Mouse (Mus musculus) forebrain, embryonic 11.5 days (tissue): ENCODE measurements at regions not wholly inside any gene's neighbourhood (a gene's known extent, or its start where the extent isn't known, plus 50 kb on each side); places are given as distances from the start of the nearest gene placed in this dataset.

Experiments
- ATAC-seq: fragments of 200-750 bp; cut with Nextera tagmentation; replicated peaks from 2 replicates; pipeline ENCODE4 v1.8.0; 2017; ENCODE audit warnings: moderate TSS enrichment; ENCODE audit not compliant: low FRiP score
- DNase-seq: peaks from one replicate; pipeline ENCODE4 v3.0.0-alpha.2; 2017; ENCODE audit warnings: low spot score
- H3K27ac ChIP-seq: fragments of 300-500 bp; sonication (generic); 2 replicates; pipeline ENCODE4 v1.5.1; 2014; ENCODE audit warnings: low read depth, low read length
- H3K27me3 ChIP-seq: fragments of 300-500 bp; sonication (generic); 2 replicates; pipeline ENCODE4 v1.6.1; 2014; ENCODE audit warnings: mild to moderate bottlenecking, low read length, mixed read lengths; ENCODE audit not compliant: control insufficient read depth, insufficient read depth
- H3K36me3 ChIP-seq: fragments of 300-500 bp; sonication (generic); 2 replicates; pipeline ENCODE4 v1.6.1; 2014; ENCODE audit warnings: mild to moderate bottlenecking, low read length, moderate library complexity, mixed read lengths; ENCODE audit not compliant: control insufficient read depth, insufficient read depth
- H3K4me1 ChIP-seq: fragments of 300-500 bp; sonication (generic); replicated peaks from 2 replicates; pipeline ENCODE4 v1.6.1; 2014; ENCODE audit warnings: low read length, mixed read lengths; ENCODE audit not compliant: control insufficient read depth, insufficient read depth
- H3K4me2 ChIP-seq: fragments of 300-500 bp; sonication (generic); 2 replicates; pipeline ENCODE4 v1.6.1; 2014; ENCODE audit warnings: low read depth, mild to moderate bottlenecking, low read length, moderate library complexity, mixed read lengths; ENCODE audit not compliant: severe bottlenecking
- H3K4me3 ChIP-seq: fragments of 300-500 bp; sonication (generic); 2 replicates; pipeline ENCODE4 v1.5.1; 2014; ENCODE audit warnings: low read depth, low read length
- H3K9ac ChIP-seq: fragments of 300-500 bp; sonication (generic); 2 replicates; pipeline ENCODE4 v1.6.1; 2014; ENCODE audit warnings: low read length
- H3K9me3 ChIP-seq: fragments of 300-500 bp; sonication (generic); 2 replicates; pipeline ENCODE4 v1.6.1; 2016; ENCODE audit warnings: low read length, mixed read lengths; ENCODE audit not compliant: control insufficient read depth
- WGBS: fragments of 180-500 bp; shearing (Covaris S2); extraction: QIAGEN DNeasy Blood & Tissue Kit; methylation state at CpG from one replicate; pipeline ENCODE4 v1.1.7; 2014; 5-methylcytosine and 5-hydroxymethylcytosine counted together

- Histone ChIP-seq H3K9me3 (no peaks in the 10 kb centered on the region; the same call in 1 of the 2 replicates), H3K27ac (no peak overlapping the region), H3K4me3 (no peak overlapping the region), H3K36me3 (no peaks in the 10 kb centered on the region), H3K9ac (no peak overlapping the region), H3K27me3 (no peaks in the 10 kb centered on the region), H3K4me1 (no peaks in the 10 kb centered on the region), H3K4me2 (no peak overlapping the region)
- WGBS: 83% methylated on average over 4 of the region's 4 CpGs
- no peak for DNase-seq
- ATAC-seq: no peak
Observed at GRCm38 (mm10) chr13:101980171-101980835, 212.3 kb upstream of the Pik3r1 start.

GRCm38 (mm10) chr13:101988637-101989413 lies 220.8 kb upstream of the Pik3r1 start:
- H3K9ac ChIP-seq: no peak overlapping the region
- no peak overlapping the region for H3K4me2 ChIP-seq
- no peaks in the 10 kb centered on the region for H3K9me3 ChIP-seq
- H3K27ac ChIP-seq: no peak overlapping the region
- H3K4me1 ChIP-seq: no peaks in the 10 kb centered on the region
- no peak for DNase-seq
- no peaks in the 10 kb centered on the region for H3K36me3 ChIP-seq
- 83% methylated on average over 9 of the region's 9 CpGs for WGBS
- H3K4me3 ChIP-seq: no peak overlapping the region
- ATAC-seq: no peak
- no peaks in the 10 kb centered on the region for H3K27me3 ChIP-seq

GRCm38 (mm10) chr13:101991729-101992128 lies 223.7 kb upstream of the Pik3r1 start:
- Histone ChIP-seq H3K27ac (no peak overlapping the region), H3K4me1 (no peaks in the 10 kb centered on the region), H3K36me3 (no peaks in the 10 kb centered on the region), H3K4me3 (no peak overlapping the region), H3K9ac (no peak overlapping the region), H3K9me3 (no peaks in the 10 kb centered on the region), H3K27me3 (no peaks in the 10 kb centered on the region), H3K4me2 (no peak overlapping the region)
- WGBS: 78% methylated on average over 1 of the region's 1 CpGs
- DNase-seq (no peak), ATAC-seq (no peak)

GRCm38 (mm10) chr13:101994779-101995178 lies 226.8 kb upstream of the Pik3r1 start:
- Histone ChIP-seq H3K27ac (no peak overlapping the region), H3K4me1 (no peaks in the 10 kb centered on the region), H3K4me2 (no peak overlapping the region), H3K36me3 (no peaks in the 10 kb centered on the region), H3K27me3 (no peaks in the 10 kb centered on the region), H3K4me3 (no peak overlapping the region), H3K9me3 (no peaks in the 10 kb centered on the region), H3K9ac (no peak overlapping the region)
- ATAC-seq (no peak), DNase-seq (no peak)
- WGBS: 73% methylated on average over 3 of the region's 3 CpGs

- Histone ChIP-seq H3K27ac (no peak overlapping the region), H3K27me3 (no peaks in the 10 kb centered on the region), H3K9ac (no peak overlapping the region), H3K36me3 (no peaks in the 10 kb centered on the region), H3K4me1 (no peaks in the 10 kb centered on the region), H3K4me3 (no peak overlapping the region), H3K4me2 (no peak overlapping the region), H3K9me3 (no peaks in the 10 kb centered on the region)
- no peak for ATAC-seq
- no peak for DNase-seq
- 89% methylated on average over 2 of the region's 2 CpGs for WGBS
Observed at GRCm38 (mm10) chr13:101995529-101995928, 227.5 kb upstream of the Pik3r1 start.

GRCm38 (mm10) chr13:101996144-101996543 lies 228.1 kb upstream of the Pik3r1 start:
- no peaks in the 10 kb centered on the region for H3K36me3 ChIP-seq
- H3K4me1 ChIP-seq: no peaks in the 10 kb centered on the region
- WGBS: 81% methylated on average over 5 of the region's 5 CpGs
- H3K27ac ChIP-seq: no peak overlapping the region
- H3K9ac ChIP-seq: no peak overlapping the region
- no peak overlapping the region for H3K4me2 ChIP-seq
- H3K9me3 ChIP-seq: no peaks in the 10 kb centered on the region
- H3K4me3 ChIP-seq: no peak overlapping the region
- no peaks in the 10 kb centered on the region for H3K27me3 ChIP-seq
- ATAC-seq (no peak), DNase-seq (no peak)

- H3K36me3 ChIP-seq: no peaks in the 10 kb centered on the region
- H3K9me3 ChIP-seq: no peaks in the 10 kb centered on the region
- no peak overlapping the region for H3K4me2 ChIP-seq
- H3K27ac ChIP-seq: no peak overlapping the region
- ATAC-seq (no peak), DNase-seq (no peak)
- no peak overlapping the region for H3K4me3 ChIP-seq
- 89% methylated on average over 2 of the region's 2 CpGs for WGBS
- no peak overlapping the region for H3K9ac ChIP-seq
- no peaks in the 10 kb centered on the region for H3K4me1 ChIP-seq
- H3K27me3 ChIP-seq: no peaks in the 10 kb centered on the region
Observed at GRCm38 (mm10) chr13:101997415-101997814, 229.4 kb upstream of the Pik3r1 start.

- Histone ChIP-seq H3K36me3 (no peaks in the 10 kb centered on the region), H3K4me3 (no peak overlapping the region), H3K4me1 (no peaks in the 10 kb centered on the region), H3K27ac (no peak overlapping the region), H3K4me2 (no peak overlapping the region), H3K27me3 (no peaks in the 10 kb centered on the region), H3K9ac (no peak overlapping the region), H3K9me3 (no peaks in the 10 kb centered on the region)
- no peak for DNase-seq
- 92% methylated on average over 5 of the region's 5 CpGs for WGBS
- ATAC-seq: no peak
Observed at GRCm38 (mm10) chr13:102006565-102006964, 238.5 kb upstream of the Pik3r1 start.

GRCm38 (mm10) chr13:102011965-102012364 lies 243.9 kb upstream of the Pik3r1 start:
- Histone ChIP-seq H3K4me2 (no peak overlapping the region), H3K27me3 (no peaks in the 10 kb centered on the region), H3K9me3 (no peaks in the 10 kb centered on the region), H3K9ac (no peak overlapping the region), H3K4me3 (no peak overlapping the region), H3K4me1 (no peaks in the 10 kb centered on the region), H3K27ac (no peak overlapping the region), H3K36me3 (no peaks in the 10 kb centered on the region)
- DNase-seq: no peak
- ATAC-seq: no peak
- 80% methylated on average over 2 of the region's 2 CpGs for WGBS
